ENCODE assay signal across 8 mouse cellular contexts in genomic region chr11:69417449-69418384, GRCm38 (mm10). TPM values are rescaled to one million over a fixed set of nuclear protein-coding genes. Genes with fewer than 3 reads are reported as not detected.
DNase-seq lines count a peak whose midpoint lies in the region; ATAC-seq and TF ChIP-seq lines count a peak whose summit lies in the region.

No protein-coding gene starts in this region.

- no peak overlapping the region for H3K27ac ChIP-seq in CH12.LX (ENCODE audit: insufficient read depth, low read depth)
- H3K27ac ChIP-seq in forebrain, embryonic 12.5 days: peak overlapping the region; percentile 99
- H3K27ac ChIP-seq in heart, postnatal 0 days (ENCODE audit: low read depth): peak overlapping the region; percentile 99
- H3K27ac ChIP-seq in liver, embryonic 15.5 days (replicated peaks): peak overlapping the region; percentile 82
- H3K27ac ChIP-seq in neural tube, embryonic 11.5 days (ENCODE audit: low read depth, low read length): peak overlapping the region; percentile 100
- H3K27ac ChIP-seq in testis, adult 2 months (ENCODE audit: control insufficient read depth, insufficient read depth, low read depth, low read length): peak overlapping the region; percentile 95

- H3K9me3 ChIP-seq in CH12.LX (replicated peaks; ENCODE audit: low read length): no peaks in the 10 kb centered on the region
- H3K9me3 ChIP-seq in forebrain, embryonic 12.5 days: no peaks in the 10 kb centered on the region
- no peaks in the 10 kb centered on the region for H3K9me3 ChIP-seq in heart, postnatal 0 days (replicated peaks; ENCODE audit: control insufficient read depth, low read length)
- H3K9me3 ChIP-seq in liver, embryonic 15.5 days (replicated peaks): no peaks in the 10 kb centered on the region
- no peaks in the 10 kb centered on the region for H3K9me3 ChIP-seq in neural tube, embryonic 11.5 days (ENCODE audit: control insufficient read depth, low read length)

- H3K4me2 ChIP-seq in CH12.LX (ENCODE audit: insufficient read depth, low read depth, poor library complexity, severe bottlenecking): peak overlapping the region; percentile 93
- peak overlapping the region; percentile 95 for H3K4me2 ChIP-seq in forebrain, embryonic 12.5 days
- peak overlapping the region; percentile 95 for H3K4me2 ChIP-seq in heart, postnatal 0 days (ENCODE audit: low read depth, low read length)
- peak overlapping the region; percentile 100 for H3K4me2 ChIP-seq in liver, embryonic 15.5 days
- H3K4me2 ChIP-seq in neural tube, embryonic 11.5 days (ENCODE audit: low read depth): peak overlapping the region; percentile 97

- TF ChIP-seq POLR2A in CH12.LX (IDR thresholded peaks at IDR 0.05; ENCODE audit: low read depth, low read length): no peak
- TF ChIP-seq POLR2A in testis, adult 2 months (IDR thresholded peaks at IDR 0.05; ENCODE audit: control insufficient read depth, low read depth, low read length): peak; percentile 76

- in situ Hi-C loops in CH12.LX (cut with MboI; ENCODE audit: low pct_ligation_motif_present, low pct_unique_long_range_greater_than_20kb, low sequenced_read_pairs): no loop called here

- WGBS in forebrain, embryonic 12.5 days: under 1% methylated on average over 39 of the region's 39 CpGs
- under 1% methylated on average over 39 of the region's 39 CpGs for WGBS in heart, postnatal 0 days
- WGBS in liver, embryonic 15.5 days (ENCODE audit: insufficient replicate concordance): under 1% methylated on average over 39 of the region's 39 CpGs
- under 1% methylated on average over 39 of the region's 39 CpGs for WGBS in neural tube, embryonic 11.5 days

- H3K4me3 ChIP-seq in CH12.LX (replicated peaks in 1 of 3; ENCODE audit: low read depth in 2 of 3, low read length in 2 of 3, poor library complexity in 1 of 3): peak overlapping the region in 2 of 3 experiments; percentile 36 to 48
- peak overlapping the region; percentile 66 for H3K4me3 ChIP-seq in forebrain, embryonic 12.5 days (replicated peaks)
- peak overlapping the region; percentile 61 for H3K4me3 ChIP-seq in heart, postnatal 0 days (ENCODE audit: low read depth, low read length)
- peak overlapping the region; percentile 56 for H3K4me3 ChIP-seq in liver, embryonic 15.5 days (replicated peaks)
- peak overlapping the region; percentile 81 for H3K4me3 ChIP-seq in neural tube, embryonic 11.5 days (ENCODE audit: low read depth, low read length)
- peak overlapping the region; percentile 88 for H3K4me3 ChIP-seq in testis, adult 2 months (ENCODE audit: control insufficient read depth, low read depth, low read length)

- dilution Hi-C loops in CH12.LX (cut with MboI; ENCODE audit: extremely low pct_ligation_motif_present, extremely low pct_unique_long_range_greater_than_20kb, low sequenced_read_pairs): no loop called here

- peak overlapping the region; percentile 52; the same call in 1 of the 2 replicates for H3K9ac ChIP-seq in CH12.LX (ENCODE audit: insufficient read depth, low read depth)
- H3K9ac ChIP-seq in forebrain, embryonic 12.5 days: peak overlapping the region; percentile 66
- peak overlapping the region; percentile 57 for H3K9ac ChIP-seq in heart, postnatal 0 days (replicated peaks; ENCODE audit: low read depth, low read length)
- H3K9ac ChIP-seq in liver, embryonic 15.5 days: peak overlapping the region; percentile 49; the same call in 1 of the 2 replicates
- peak overlapping the region; percentile 77 for H3K9ac ChIP-seq in neural tube, embryonic 11.5 days (ENCODE audit: low read length)

- peak; percentile 29; the same call in 1 of the 2 replicates for ATAC-seq in cerebellum, adult (ENCODE audit: insufficient number of reproducible peaks, low FRiP score, low TSS enrichment)
- ATAC-seq in forebrain, embryonic 12.5 days (ENCODE audit: low FRiP score): peak; percentile 39
- peak; percentile 63 for ATAC-seq in heart, postnatal 0 days (ENCODE audit: insufficient read depth, low read depth)
- peak; percentile 24 for ATAC-seq in liver, embryonic 15.5 days (ENCODE audit: insufficient read depth)
- peak; percentile 24; the same call in 1 of the 2 replicates for ATAC-seq in neural tube, embryonic 11.5 days (ENCODE audit: insufficient read depth, low FRiP score, low TSS enrichment)

- peak; percentile 53; the same call in 1 of the 2 replicates for TF ChIP-seq EP300 in CH12.LX (IDR thresholded peaks at IDR 0.05; ENCODE audit: low read length)
- peak; percentile 97 for TF ChIP-seq EP300 in heart, postnatal 0 days (IDR thresholded peaks at IDR 0.05; ENCODE audit: low read depth)

- H3K4me1 ChIP-seq in CH12.LX (ENCODE audit: control insufficient read depth in 1 of 2, insufficient read depth in 2 of 2): peaks cover 34 to 69% of the 10 kb centered on the region in 2 experiments
- H3K4me1 ChIP-seq in forebrain, embryonic 12.5 days: peaks cover 74% of the 10 kb centered on the region
- peaks cover 38% of the 10 kb centered on the region for H3K4me1 ChIP-seq in heart, postnatal 0 days (ENCODE audit: control insufficient read depth, insufficient read depth)
- H3K4me1 ChIP-seq in liver, embryonic 15.5 days (replicated peaks): peaks cover 85% of the 10 kb centered on the region
- H3K4me1 ChIP-seq in neural tube, embryonic 11.5 days (ENCODE audit: control insufficient read depth, insufficient read depth, low read length): peaks cover 47% of the 10 kb centered on the region
- H3K4me1 ChIP-seq in testis, adult 2 months (ENCODE audit: control insufficient read depth, insufficient read depth, low read length): peaks cover 63% of the 10 kb centered on the region

- TF ChIP-seq CTCF in CH12.LX (conservative IDR thresholded peaks at IDR 0.05 in 1 of 2, IDR thresholded peaks at IDR 0.05 in 1 of 2; ENCODE audit: low read depth in 2 of 2, low read length in 2 of 2): no peak
- TF ChIP-seq CTCF in heart, postnatal 0 days (IDR thresholded peaks at IDR 0.05; ENCODE audit: low read depth): no peak
- no peak for TF ChIP-seq CTCF in testis, adult 2 months (IDR thresholded peaks at IDR 0.05; ENCODE audit: control insufficient read depth, insufficient read depth, insufficient replicate concordance, low read depth, low read length)

- peak; percentile 54 for DNase-seq in CH12.LX (ENCODE audit: extremely low read depth)
- DNase-seq in heart, postnatal 0 days (ENCODE audit: low spot score): peak; percentile 98
- DNase-seq in kidney, postnatal 36 days: peak; percentile 98 to 99
- peak; percentile 92 for DNase-seq in neural tube, embryonic 11.5 days (ENCODE audit: low spot score)

- peaks cover 59% of the 10 kb centered on the region for H3K27me3 ChIP-seq in CH12.LX (replicated peaks)
- peaks cover 24% of the 10 kb centered on the region for H3K27me3 ChIP-seq in forebrain, embryonic 12.5 days
- H3K27me3 ChIP-seq in heart, postnatal 0 days (ENCODE audit: control insufficient read depth, insufficient read depth, low read length): peaks cover 13% of the 10 kb centered on the region; the same call in 1 of the 2 replicates
- peaks cover 71% of the 10 kb centered on the region for H3K27me3 ChIP-seq in liver, embryonic 15.5 days
- H3K27me3 ChIP-seq in neural tube, embryonic 11.5 days (ENCODE audit: control insufficient read depth, insufficient read depth, low read length): peaks cover 14% of the 10 kb centered on the region
- no peaks in the 10 kb centered on the region for H3K27me3 ChIP-seq in testis, adult 2 months (ENCODE audit: control insufficient read depth, insufficient read depth, low read length)

- H3K36me3 ChIP-seq in CH12.LX (replicated peaks in 1 of 2; ENCODE audit: control insufficient read depth in 1 of 2, insufficient read depth in 1 of 2, low read length in 1 of 2): no peaks in the 10 kb centered on the region
- H3K36me3 ChIP-seq in forebrain, embryonic 12.5 days (replicated peaks): peaks cover 7% of the 10 kb centered on the region
- peaks cover 7% of the 10 kb centered on the region; the same call in 1 of the 2 replicates for H3K36me3 ChIP-seq in heart, postnatal 0 days (replicated peaks; ENCODE audit: control insufficient read depth, insufficient read depth, low read length)
- H3K36me3 ChIP-seq in liver, embryonic 15.5 days (replicated peaks): no peaks in the 10 kb centered on the region
- H3K36me3 ChIP-seq in neural tube, embryonic 11.5 days (ENCODE audit: control insufficient read depth, insufficient read depth, low read length): no peaks in the 10 kb centered on the region; the same call in 1 of the 2 replicates
- H3K36me3 ChIP-seq in testis, adult 2 months (ENCODE audit: control insufficient read depth, insufficient read depth, low read length): no peaks in the 10 kb centered on the region

- no peak for TF ChIP-seq RAD21 in CH12.LX (IDR thresholded peaks at IDR 0.05; ENCODE audit: low read depth, low read length)

- H3K79me2 ChIP-seq in CH12.LX (replicated peaks; ENCODE audit: control insufficient read depth, extremely low read depth, insufficient read depth, poor library complexity, severe bottlenecking): no peaks in the 10 kb centered on the region

RNA-seq across cellular contexts. Expression of gene Kdm6b, which starts 4.2 kb away (rescaled TPM):
- total RNA-seq in CH12.LX (2012; rRNA removed): 2.9 and 5.7 TPM in 2 replicates
- 0.36 and 0.66 TPM in 2 replicates for total RNA-seq in CH12.LX (2014; rRNA removed)
- 6.0 and 7.2 TPM in 2 replicates for polyA plus RNA-seq in CH12.LX (2012; ENCODE audit: insufficient read length, low read depth)
- 50.8 and 53.3 TPM in 2 replicates for polyA plus RNA-seq in forebrain, embryonic 12.5 days (2016; fragmentation: Nextera tagmentation; extraction: Ambion mirVana)
- total RNA-seq in heart, postnatal 0 days (2014; rRNA removed; ENCODE audit: low replicate concordance): 7.8 and 10.0 TPM in 2 replicates
- 23.0 and 23.6 TPM in 2 replicates for polyA plus RNA-seq in heart, postnatal 0 days (2015; fragmentation: Nextera tagmentation; extraction: Ambion mirVana)
- 4.0 TPM in 2 replicates for polyA plus RNA-seq in liver, embryonic 15.5 days (2015; fragmentation: Nextera tagmentation; extraction: Ambion mirVana)
- 37.9 and 42.0 TPM in 2 replicates for polyA plus RNA-seq in neural tube, embryonic 11.5 days (2014; fragmentation: Nextera tagmentation; extraction: Ambion mirVana)
- polyA plus RNA-seq in testis, adult 2 months (2012; rRNA removed): 8.0 and 8.6 TPM in 2 replicates

RNA-seq across cellular contexts. Expression of gene Tmem88, which starts 19.7 kb away (rescaled TPM):
- total RNA-seq in CH12.LX (2012; rRNA removed): 0.25 and 0.38 TPM in 2 replicates
- not detected in 2 replicates for total RNA-seq in CH12.LX (2014; rRNA removed)
- polyA plus RNA-seq in CH12.LX (2012; ENCODE audit: insufficient read length, low read depth): 0.16 and 0.22 TPM in 2 replicates
- 9.1 and 11.2 TPM in 2 replicates for polyA plus RNA-seq in forebrain, embryonic 12.5 days (2016; fragmentation: Nextera tagmentation; extraction: Ambion mirVana)
- total RNA-seq in heart, postnatal 0 days (2014; rRNA removed; ENCODE audit: low replicate concordance): 32.4 and 33.0 TPM in 2 replicates
- 59.7 and 62.5 TPM in 2 replicates for polyA plus RNA-seq in heart, postnatal 0 days (2015; fragmentation: Nextera tagmentation; extraction: Ambion mirVana)
- 6.6 and 7.1 TPM in 2 replicates for polyA plus RNA-seq in liver, embryonic 15.5 days (2015; fragmentation: Nextera tagmentation; extraction: Ambion mirVana)
- 13.1 and 17.2 TPM in 2 replicates for polyA plus RNA-seq in neural tube, embryonic 11.5 days (2014; fragmentation: Nextera tagmentation; extraction: Ambion mirVana)
- 2.0 and 2.4 TPM in 2 replicates for polyA plus RNA-seq in testis, adult 2 months (2012; rRNA removed)

RNA-seq across cellular contexts. Expression of gene Cyb5d1, which starts 22.3 kb away (rescaled TPM):
- total RNA-seq in CH12.LX (2012; rRNA removed) (28.4 and 37.4 TPM in 2 replicates), CH12.LX (2014; rRNA removed) (27.3 and 29.3 TPM in 2 replicates)
- 29.5 and 33.2 TPM in 2 replicates for polyA plus RNA-seq in CH12.LX (2012; ENCODE audit: insufficient read length, low read depth)
- polyA plus RNA-seq in forebrain, embryonic 12.5 days (2016; fragmentation: Nextera tagmentation; extraction: Ambion mirVana): 55.0 and 60.9 TPM in 2 replicates
- 14.2 and 17.6 TPM in 2 replicates for total RNA-seq in heart, postnatal 0 days (2014; rRNA removed; ENCODE audit: low replicate concordance)
- polyA plus RNA-seq in heart, postnatal 0 days (2015; fragmentation: Nextera tagmentation; extraction: Ambion mirVana): 16.7 and 18.6 TPM in 2 replicates
- 9.6 and 11.0 TPM in 2 replicates for polyA plus RNA-seq in liver, embryonic 15.5 days (2015; fragmentation: Nextera tagmentation; extraction: Ambion mirVana)
- 44.7 and 48.4 TPM in 2 replicates for polyA plus RNA-seq in neural tube, embryonic 11.5 days (2014; fragmentation: Nextera tagmentation; extraction: Ambion mirVana)
- 35.3 and 42.5 TPM in 2 replicates for polyA plus RNA-seq in testis, adult 2 months (2012; rRNA removed)

RNA-seq across cellular contexts. Expression of gene Naa38, which starts 22.4 kb away (rescaled TPM):
- total RNA-seq in CH12.LX (2012; rRNA removed) (193 and 208 TPM in 2 replicates), CH12.LX (2014; rRNA removed) (161 and 201 TPM in 2 replicates)
- 137 and 153 TPM in 2 replicates for polyA plus RNA-seq in CH12.LX (2012; ENCODE audit: insufficient read length, low read depth)
- polyA plus RNA-seq in forebrain, embryonic 12.5 days (2016; fragmentation: Nextera tagmentation; extraction: Ambion mirVana): 91.7 and 103 TPM in 2 replicates
- total RNA-seq in heart, postnatal 0 days (2014; rRNA removed; ENCODE audit: low replicate concordance): 64.9 and 93.4 TPM in 2 replicates
- 171 and 175 TPM in 2 replicates for polyA plus RNA-seq in heart, postnatal 0 days (2015; fragmentation: Nextera tagmentation; extraction: Ambion mirVana)
- 77.2 and 88.0 TPM in 2 replicates for polyA plus RNA-seq in liver, embryonic 15.5 days (2015; fragmentation: Nextera tagmentation; extraction: Ambion mirVana)
- 125 and 129 TPM in 2 replicates for polyA plus RNA-seq in neural tube, embryonic 11.5 days (2014; fragmentation: Nextera tagmentation; extraction: Ambion mirVana)
- 325 and 343 TPM in 2 replicates for polyA plus RNA-seq in testis, adult 2 months (2012; rRNA removed)

RNA-seq across cellular contexts. Expression of gene Chd3, which starts 48.5 kb away (rescaled TPM):
- total RNA-seq in CH12.LX (2012; rRNA removed) (66.4 and 69.6 TPM in 2 replicates), CH12.LX (2014; rRNA removed) (30.6 and 31.9 TPM in 2 replicates)
- 87.1 and 92.0 TPM in 2 replicates for polyA plus RNA-seq in CH12.LX (2012; ENCODE audit: insufficient read length, low read depth)
- 94.3 and 98.3 TPM in 2 replicates for polyA plus RNA-seq in forebrain, embryonic 12.5 days (2016; fragmentation: Nextera tagmentation; extraction: Ambion mirVana)
- total RNA-seq in heart, postnatal 0 days (2014; rRNA removed; ENCODE audit: low replicate concordance): 23.6 and 23.8 TPM in 2 replicates
- polyA plus RNA-seq in heart, postnatal 0 days (2015; fragmentation: Nextera tagmentation; extraction: Ambion mirVana): 10.3 and 12.4 TPM in 2 replicates
- polyA plus RNA-seq in liver, embryonic 15.5 days (2015; fragmentation: Nextera tagmentation; extraction: Ambion mirVana): 3.4 and 5.8 TPM in 2 replicates
- polyA plus RNA-seq in neural tube, embryonic 11.5 days (2014; fragmentation: Nextera tagmentation; extraction: Ambion mirVana): 57.3 and 60.1 TPM in 2 replicates
- polyA plus RNA-seq in testis, adult 2 months (2012; rRNA removed): 49.4 and 52.5 TPM in 2 replicates
